Mouse (Mus musculus) frontal cortex, postnatal 14 days (tissue): Measurements from ENCODE around the gene Trim24.

Source experiments
- DNase-seq, 2 experiments: peaks; one replicate each; pipeline ENCODE4 v3.0.0; 2022; ENCODE audit warnings: low spot score in 2 of 2

The Trim24 gene

DNA sequence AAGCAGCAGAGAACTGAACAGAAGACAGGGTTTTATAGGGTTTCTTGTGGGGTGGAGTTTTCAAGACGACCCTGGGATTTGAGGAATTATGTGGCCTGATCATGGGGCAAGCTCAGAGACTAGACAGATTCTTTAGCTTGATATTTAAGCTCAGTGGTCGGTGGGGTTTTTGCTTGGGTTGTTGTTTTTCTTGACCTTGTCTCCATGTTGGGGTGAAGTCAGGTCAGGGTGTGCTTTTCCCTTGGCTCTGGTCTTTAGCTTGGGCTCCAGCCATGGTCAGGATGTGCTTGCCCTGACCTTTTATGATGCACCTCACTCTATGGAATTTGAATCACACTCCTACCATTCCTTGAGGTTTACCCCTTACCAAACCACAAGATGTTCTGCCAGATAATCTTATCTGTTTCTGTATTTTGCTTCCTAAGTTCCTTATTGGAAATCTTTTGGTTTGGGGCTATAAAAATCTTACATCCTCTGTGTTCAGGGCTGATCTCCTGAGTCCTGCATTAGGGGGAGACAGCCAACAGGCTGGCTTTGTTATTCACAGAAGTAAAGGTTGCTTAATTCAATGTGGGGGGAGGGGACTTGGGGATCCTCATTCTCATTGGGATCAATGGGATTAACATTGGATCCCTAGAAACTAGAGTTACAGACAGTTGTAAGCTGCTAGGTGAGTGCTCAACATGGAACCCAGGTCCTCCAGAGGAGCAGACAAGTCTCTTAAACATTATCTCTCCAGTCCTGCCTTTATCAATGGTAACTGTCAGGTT is 6.5 kb upstream of the Trim24 start:
- no peak for DNase-seq

DNA sequence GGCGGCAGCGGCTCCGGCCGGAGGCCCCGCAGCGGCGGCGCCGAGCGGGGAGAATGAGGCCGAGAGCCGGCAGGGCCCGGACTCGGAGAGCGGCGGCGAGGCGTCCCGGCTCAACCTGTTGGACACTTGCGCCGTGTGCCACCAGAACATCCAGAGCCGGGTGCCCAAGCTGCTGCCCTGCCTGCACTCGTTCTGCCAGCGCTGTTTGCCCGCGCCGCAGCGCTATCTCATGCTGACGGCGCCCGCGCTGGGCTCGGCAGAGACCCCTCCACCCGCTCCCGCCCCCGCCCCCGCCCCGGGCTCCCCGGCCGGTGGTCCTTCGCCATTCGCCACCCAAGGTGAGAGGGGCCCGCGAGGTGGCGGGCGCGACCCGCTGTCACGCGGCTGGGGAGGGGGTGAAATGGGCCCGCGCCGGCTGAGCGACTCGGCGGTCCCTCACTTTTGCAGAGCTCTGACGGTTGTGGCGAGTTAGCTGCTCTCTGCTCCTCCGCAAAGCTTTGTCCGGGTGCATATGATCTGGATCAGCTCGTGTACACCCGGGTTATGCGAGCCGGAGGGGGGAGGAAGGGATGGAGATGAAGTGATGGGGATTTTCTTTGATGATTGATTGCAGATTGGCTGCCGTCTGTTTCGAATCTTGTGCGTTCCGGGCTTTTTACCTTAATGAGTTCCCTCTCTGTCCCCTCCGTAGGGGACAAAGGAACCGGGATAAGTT is 683 bp downstream of the Trim24 start:
- DNase-seq: peak; percentile 17 to 42

DNA sequence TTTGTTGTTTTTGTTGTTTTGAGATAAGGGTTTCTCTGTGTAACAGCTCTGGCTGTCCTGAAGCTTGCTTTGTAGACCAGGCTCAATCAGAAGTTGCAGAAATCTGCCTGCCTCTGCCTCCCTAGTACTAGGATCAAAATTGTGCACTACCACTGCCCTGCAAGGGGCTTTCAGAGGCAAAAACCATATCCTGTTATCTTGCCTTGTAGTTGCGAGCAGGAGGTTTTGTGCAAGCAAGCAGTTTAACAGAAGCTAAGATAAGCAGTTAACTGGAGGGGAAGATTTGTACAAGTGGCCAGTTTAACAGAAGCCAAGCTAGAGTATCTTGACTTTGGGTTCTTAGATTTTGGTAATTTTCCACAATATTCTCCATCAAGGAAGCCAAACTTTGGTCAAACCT is 2.2 kb downstream of the Trim24 start:
- DNase-seq: no peak

DNA sequence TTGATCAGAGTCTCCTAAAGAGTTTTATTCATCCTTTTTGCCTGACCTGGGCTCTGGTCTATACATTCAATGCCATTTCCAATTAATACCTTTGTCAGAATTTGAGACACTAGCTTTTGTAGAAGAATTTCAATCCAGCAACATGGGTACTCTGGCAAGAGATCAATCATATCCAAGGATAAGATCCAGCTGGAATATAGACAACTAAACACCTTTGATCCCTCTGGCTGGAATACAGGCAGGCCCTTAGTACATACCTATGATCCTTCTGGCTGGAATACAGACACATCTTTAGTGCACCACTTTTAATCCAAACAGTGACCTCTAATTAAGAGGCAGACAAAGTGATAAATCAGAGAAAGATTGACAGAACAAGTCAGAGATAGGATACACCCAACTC is 3.1 kb downstream of the Trim24 start:
- DNase-seq: no peak

DNA sequence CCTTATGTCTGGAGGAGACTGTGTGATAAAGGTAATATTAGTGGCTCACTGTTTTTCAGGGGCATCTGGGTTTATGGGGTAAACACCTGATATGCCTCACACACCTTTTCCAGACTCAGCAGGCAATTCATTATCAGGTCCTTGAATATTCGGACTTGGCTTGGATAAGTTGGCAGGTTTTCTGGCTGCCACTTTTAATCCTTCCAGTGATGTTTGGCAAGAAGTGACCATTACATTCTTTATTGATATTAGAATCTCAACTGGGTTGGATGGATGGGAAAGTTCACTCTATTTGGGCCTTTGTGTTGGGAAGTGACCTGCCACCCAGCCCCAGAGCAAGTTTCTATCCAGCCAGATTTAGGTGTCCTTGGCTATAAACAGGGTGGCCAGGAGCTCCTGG is 7.6 kb downstream of the Trim24 start:
- DNase-seq: no peak

DNA sequence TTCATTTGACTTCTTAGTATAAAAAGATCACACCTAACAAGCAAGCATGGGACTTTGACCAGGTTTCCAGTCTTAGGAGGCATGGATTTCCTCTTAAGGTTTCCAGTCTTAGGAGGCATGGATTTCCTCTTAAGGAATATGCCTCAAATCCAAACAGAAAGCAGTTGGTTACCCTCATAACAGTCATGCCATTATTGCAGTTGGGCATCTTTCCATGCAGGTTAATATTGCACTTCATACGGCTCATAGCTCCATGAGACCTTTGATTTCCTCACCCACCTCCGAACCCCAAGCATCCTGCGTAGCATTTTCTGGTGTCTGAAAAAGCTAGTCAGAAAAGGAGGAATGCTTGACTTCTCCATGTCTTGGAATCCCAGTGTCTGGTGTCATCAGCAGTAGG is 10.0 kb downstream of the Trim24 start:
- no peak for DNase-seq

DNA sequence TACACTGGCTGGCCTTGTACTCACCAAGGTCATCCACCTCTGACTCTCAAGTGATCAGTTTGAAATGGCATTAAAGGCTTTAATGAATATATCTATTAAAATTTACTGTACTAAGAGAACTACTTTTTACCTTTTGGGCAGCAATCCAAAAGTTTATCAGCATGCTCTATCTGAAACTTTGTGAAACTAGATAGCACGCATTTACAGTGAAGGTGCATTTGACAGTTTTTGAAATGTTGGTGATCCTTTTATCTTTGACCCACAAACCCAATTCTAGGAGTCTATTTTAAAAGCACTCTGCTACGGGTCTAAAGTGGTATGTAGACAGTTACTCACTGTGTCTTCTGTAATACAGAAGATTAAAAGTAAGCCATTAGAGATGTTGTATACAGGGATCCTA is 23.0 kb downstream of the Trim24 start:
- no peak for DNase-seq

DNA sequence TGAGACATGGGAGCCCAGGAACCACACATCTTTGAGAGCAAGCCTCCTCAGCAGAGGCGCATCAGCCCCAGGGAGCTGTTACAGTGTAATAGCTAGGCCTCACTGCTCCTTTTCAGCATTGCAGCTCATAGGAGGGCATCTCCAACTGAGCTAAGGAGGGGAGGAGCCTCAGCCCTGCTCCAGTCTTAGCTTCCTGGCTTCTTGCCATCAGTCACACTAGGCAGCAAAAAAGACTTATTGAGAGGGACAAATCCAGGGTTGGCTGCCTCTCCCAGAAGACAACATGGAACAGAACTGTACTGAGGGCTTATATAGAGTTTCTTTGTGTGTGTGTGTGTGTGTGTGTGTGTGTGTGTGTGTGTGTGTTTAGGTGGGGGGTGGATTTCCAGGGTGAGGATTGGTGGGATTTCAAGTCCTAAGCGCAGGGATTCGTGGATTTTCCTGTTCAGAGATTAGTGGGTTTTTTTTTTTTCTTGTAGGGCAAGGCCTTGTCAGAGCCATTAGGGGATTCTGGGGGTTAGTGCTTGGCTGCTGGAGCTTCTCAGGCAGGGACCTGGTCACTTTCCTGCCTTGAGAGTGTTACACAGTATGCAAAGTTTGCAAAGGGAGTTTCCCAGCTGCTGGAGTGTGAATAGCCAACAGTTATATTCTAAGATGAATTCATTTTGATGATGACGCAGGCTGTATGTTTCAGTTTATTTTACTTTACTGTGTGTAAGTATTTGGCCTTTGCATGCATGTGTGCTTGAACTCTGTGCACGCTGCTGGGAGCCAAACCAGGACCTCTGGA is 25.2 kb downstream of the Trim24 start:
- DNase-seq: peak; percentile 31 to 35

DNA sequence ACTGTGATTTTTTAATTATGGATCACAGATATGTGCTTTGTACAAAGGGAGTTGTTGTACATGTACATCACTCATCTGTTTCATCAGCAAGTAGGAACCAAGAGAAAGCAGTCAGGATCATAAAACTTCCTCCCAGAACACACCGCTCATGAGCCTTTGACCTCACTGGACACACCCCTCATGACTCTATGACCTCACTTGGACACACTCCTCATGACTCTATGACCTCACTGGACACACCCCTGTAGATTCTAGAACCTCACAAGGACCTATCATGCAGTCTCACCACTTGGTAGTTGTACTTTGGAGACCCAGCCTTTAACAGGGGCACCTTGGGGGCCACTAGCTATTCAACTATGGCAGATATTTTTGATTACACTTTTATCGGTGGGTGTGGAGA is 29.6 kb downstream of the Trim24 start:
- DNase-seq: no peak

DNA sequence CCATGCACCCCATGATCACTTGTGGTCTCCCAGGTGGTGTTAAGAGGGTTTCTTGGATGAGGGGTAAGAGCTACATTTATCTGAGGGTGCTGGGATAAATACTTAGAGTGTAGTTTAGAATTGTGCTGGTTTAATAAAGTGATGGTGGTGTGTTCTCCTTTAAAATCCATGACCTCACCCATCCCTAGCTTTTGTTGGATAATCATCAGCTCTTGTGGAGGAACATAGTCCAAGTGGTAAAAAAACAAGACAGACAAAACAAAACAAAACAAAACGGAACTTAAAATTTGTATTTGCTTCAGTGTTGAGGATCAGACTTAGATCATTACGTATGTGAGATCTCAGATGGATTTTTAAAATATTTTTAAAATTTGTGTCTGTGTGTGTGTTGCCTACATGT is 31.2 kb downstream of the Trim24 start:
- DNase-seq: no peak

DNA sequence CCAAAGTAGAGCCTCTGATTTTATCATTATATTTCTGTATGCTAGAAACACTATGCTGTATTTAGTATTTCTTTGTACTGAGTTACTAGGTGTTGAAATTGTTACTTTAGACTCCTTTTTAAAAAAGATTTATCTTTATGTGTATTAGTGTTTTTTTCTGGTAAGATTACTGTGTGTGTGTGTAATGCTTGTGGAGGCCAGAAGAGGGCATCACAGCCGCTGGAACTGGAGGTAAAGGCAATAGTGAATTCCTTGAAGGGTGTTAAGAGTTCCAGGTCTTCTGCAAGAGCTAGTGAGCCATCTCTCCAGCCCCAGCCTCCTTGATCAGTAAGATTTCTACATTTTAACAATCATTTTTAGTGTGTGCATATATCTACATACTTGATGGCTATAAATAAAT is 33.2 kb downstream of the Trim24 start:
- no peak for DNase-seq

DNA sequence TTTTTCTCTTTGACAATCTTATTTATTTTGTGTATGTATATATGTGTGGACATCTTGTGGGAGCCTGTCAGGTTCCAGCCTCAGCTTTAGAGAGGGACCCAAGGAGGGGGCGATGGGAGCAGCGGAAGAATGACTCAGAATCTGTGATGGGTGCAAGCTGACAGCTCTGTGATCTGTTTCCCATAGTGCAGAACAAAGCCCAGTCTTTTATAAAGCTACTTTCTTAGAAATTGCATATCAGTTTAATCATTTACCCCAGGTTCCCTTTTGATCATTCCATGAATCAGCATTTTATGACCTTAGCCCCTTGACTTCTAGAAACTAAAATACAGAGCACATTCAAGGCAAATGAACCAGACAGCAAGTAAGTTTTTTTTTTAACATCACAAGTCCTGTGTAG is 42.9 kb downstream of the Trim24 start:
- no peak for DNase-seq

DNA sequence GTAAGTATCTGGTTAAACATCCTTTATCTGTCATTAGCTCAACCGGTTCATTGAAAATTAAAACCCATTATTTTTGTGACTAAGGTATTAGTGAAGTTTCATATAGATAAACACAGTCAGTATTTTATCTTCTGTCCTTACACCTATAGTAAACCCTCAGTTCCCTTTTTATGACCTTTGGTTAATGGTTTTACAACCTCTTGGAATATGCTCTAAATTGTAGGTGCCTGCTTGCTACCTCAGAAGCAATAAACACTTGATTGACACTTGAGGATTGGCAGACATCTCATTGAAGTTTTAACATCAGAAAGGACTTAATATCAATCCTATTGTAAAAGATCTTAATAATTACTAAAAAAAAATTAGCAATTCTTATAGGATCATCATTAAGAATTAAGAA is 54.5 kb downstream of the Trim24 start:
- no peak for DNase-seq

DNA sequence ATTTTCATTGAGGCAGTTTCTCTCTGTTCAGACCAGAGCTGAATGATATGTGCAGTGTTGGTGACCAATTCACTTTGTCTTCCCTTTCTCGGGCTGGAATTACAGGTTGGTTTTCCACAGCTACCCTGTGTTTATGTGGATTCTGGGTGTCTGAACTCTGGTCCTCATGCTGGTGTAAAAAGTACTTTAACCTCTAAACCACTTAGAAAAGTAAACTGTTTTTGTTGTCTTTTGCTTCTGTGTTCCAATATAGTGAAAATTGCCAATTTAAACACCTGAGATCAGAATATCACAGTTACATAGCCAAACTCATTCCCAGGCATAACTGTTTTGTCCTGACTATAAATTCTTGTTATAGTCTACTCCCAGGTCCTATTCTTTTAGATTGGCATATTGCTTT is 56.1 kb downstream of the Trim24 start:
- DNase-seq: no peak

DNA sequence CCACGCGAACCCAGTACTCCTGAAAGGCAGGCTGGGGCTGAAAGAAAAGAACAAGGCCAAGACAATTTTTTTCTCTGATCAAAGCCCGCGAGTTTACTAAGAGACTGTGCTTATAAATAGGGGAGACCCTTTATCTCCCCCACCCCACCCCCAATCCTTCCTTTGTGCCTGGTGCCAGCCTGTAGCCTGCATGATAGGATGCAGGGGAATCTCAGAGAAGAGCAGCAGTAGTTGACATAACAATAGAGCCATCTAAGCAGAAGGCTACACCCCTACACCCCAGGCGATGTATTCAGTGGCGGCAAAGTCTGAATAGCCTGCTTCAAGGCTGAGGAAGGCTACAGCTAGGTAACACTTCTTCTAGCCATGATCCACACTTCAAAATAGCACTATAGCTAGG is 65.9 kb downstream of the Trim24 start:
- DNase-seq: no peak

DNA sequence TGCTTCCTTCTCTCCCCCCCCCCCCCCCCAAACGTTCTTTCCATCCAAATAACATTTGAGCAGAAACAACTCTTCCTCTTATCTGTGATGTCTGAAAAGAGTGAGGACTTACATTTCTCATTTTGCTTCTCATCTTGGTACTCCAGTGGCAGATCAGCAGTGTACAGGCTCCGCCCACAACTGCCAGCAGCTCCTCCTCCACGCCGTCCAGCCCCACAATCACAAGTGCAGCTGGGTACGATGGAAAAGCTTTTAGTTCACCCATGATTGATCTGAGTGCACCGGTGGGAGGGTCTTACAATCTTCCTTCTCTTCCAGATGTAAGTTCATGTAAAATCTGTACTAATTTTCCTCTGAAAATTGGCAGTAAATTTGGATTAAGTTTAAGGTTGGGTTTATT is 80.7 kb downstream of the Trim24 start:
- DNase-seq: no peak

DNA sequence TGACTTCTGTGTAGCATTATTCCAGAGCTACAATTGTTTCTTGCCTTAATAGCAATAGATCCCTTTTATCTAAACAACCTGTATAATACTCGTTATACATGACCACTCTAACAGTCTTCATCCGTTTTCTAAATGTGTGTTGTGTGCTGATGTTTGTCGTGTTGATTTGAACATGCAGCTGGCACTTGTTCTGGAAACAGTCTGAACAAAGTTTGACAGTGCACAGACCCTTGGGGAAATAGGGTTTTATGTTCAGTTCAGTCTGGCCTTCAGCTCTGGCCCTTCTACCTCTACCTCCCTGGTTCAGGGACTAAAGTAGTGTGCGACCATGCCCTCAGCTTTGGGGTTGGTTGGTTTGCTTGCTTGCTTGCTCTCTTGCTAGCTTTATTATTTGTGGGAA is 96.8 kb downstream of the Trim24 start:
- DNase-seq: no peak

DNA sequence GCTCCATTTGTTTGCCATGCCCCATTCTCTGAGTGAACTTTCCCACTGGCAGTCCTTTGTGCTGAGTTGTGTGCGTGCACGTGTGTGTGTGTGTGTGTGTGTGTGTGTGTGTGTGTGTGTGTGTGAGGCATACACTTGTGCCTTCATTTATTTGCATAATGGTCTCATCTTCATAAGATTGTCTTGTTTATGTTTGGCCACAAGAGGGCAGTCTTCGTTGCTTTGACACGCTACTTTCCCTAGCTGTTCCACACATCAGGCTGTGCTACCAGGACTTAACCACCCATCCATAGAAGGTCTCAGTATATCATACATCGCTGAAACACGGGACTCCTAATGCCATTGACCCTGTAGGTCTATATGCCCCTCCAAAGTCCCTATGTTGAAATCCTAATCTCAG is 136.8 kb downstream of the Trim24 start:
- DNase-seq: peak in 1 of 2 experiments; percentile 19

DNA sequence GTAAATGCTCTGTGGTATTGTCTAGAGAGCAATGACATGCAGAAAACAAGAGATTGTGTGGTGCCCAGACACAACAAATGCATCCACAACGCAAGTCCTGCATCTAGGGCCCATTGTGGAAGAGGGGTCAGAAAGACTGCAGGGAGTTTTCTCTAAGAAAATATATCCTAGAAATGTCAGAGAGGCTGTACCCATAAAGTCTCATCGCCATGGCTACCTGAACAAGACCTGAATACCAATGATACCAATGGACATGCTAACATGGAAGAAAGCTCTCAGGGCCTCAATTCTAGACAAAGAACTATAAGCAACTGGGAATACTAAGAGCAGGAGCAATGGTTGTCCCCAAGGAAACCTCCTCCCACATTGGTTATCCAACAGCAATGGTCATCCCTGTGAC is 142.2 kb downstream of the Trim24 start:
- DNase-seq: no peak
